Mouse (Mus musculus) stomach, postnatal 0 days (tissue): Measurements from ENCODE around the gene Wdr25. TPM values are rescaled to one million over a fixed set of nuclear protein-coding genes. Genes with fewer than 3 reads are reported as not detected.

Experiments
- ATAC-seq: fragments of 200-750 bp; cut with Nextera tagmentation; 2 replicates; pipeline ENCODE4 v1.8.0; 2017; ENCODE audit not compliant: low FRiP score, low TSS enrichment
- DNase-seq: peaks from one replicate; pipeline ENCODE4 v3.0.0-alpha.2; 2016; ENCODE audit warnings: low spot score
- H3K27ac ChIP-seq: fragments of 300-500 bp; sonication (generic); replicated peaks from 2 replicates; pipeline ENCODE4 v1.5.1; 2014; ENCODE audit warnings: mild to moderate bottlenecking, control low read depth
- H3K27me3 ChIP-seq: fragments of 300-500 bp; sonication (generic); 2 replicates; pipeline ENCODE4 v1.6.1; 2014; ENCODE audit warnings: low read length; ENCODE audit not compliant: control insufficient read depth, insufficient read depth
- H3K36me3 ChIP-seq: fragments of 300-500 bp; sonication (generic); 2 replicates; pipeline ENCODE4 v1.6.1; 2014; ENCODE audit warnings: low read length, mixed read lengths; ENCODE audit not compliant: control insufficient read depth, insufficient read depth
- H3K4me1 ChIP-seq: fragments of 300-500 bp; sonication (generic); replicated peaks from 2 replicates; pipeline ENCODE4 v1.6.1; 2014; ENCODE audit warnings: antibody characterized with exemption; ENCODE audit not compliant: control insufficient read depth, insufficient read depth
- H3K4me2 ChIP-seq: fragments of 300-500 bp; sonication (generic); replicated peaks from 2 replicates; pipeline ENCODE4 v1.6.1; 2014; ENCODE audit warnings: low read depth, mild to moderate bottlenecking, control low read depth, moderate library complexity
- H3K4me3 ChIP-seq: fragments of 300-500 bp; sonication (generic); 2 replicates; pipeline ENCODE4 v1.5.1; 2014; ENCODE audit warnings: low read depth, low read length, control low read depth
- H3K9ac ChIP-seq: fragments of 300-500 bp; sonication (generic); 2 replicates; pipeline ENCODE4 v1.6.1; 2014; ENCODE audit warnings: mild to moderate bottlenecking, low read length, control low read depth, mixed read lengths
- H3K9me3 ChIP-seq: fragments of 300-500 bp; sonication (generic); 2 replicates; pipeline ENCODE4 v1.6.1; 2016; ENCODE audit warnings: low read length; ENCODE audit not compliant: control insufficient read depth
- CTCF ChIP-seq: IDR thresholded peaks from 2 replicates; pipeline ENCODE4 v1.5.1; 2016; ENCODE audit warnings: antibody characterized with exemption, low read depth, mild to moderate bottlenecking, moderate library complexity
- EP300 ChIP-seq: optimal IDR thresholded peaks from 2 replicates; pipeline ENCODE3; 2016; ENCODE audit warnings: antibody characterized with exemption
- WGBS: fragments of 180-500 bp; shearing (Covaris S2); extraction: QIAGEN DNeasy Blood & Tissue Kit; methylation state at CpG from one replicate; pipeline ENCODE4 v1.1.7; 2014; 5-methylcytosine and 5-hydroxymethylcytosine counted together
- polyA plus RNA-seq: library from polyadenylated mRNA; unstranded; fragments of >200 nt; fragmentation: Nextera tagmentation; extraction: Ambion mirVana; gene quantifications from 2 replicates; pipeline ENCODE4 v1.2.1, GENCODE M21; 2015

The Wdr25 gene
- polyA plus RNA-seq, 1 experiment from 2014 or later: 3.9 TPM

- Histone ChIP-seq H3K27ac (no peak overlapping the region), H3K4me3 (no peak overlapping the region), H3K36me3 (no peaks in the 10 kb centered on the region), H3K9me3 (no peaks in the 10 kb centered on the region), H3K4me1 (peaks cover 3% of the 10 kb centered on the region; the same call in 1 of the 2 replicates), H3K27me3 (no peaks in the 10 kb centered on the region), H3K4me2 (peak overlapping the region; percentile 91), H3K9ac (no peak overlapping the region)
- no peak for ATAC-seq
- TF ChIP-seq EP300 (no peak), CTCF (no peak)
- WGBS: 58% methylated on average over 7 of the region's 7 CpGs
- no peak for DNase-seq
Observed at GRCm38 (mm10) chr12:109068738-109069137, 175.3 kb downstream of the Wdr25 start.

GRCm38 (mm10) chr12:109069751-109070150, 176.3 kb downstream of the Wdr25 start:
- H3K27me3 ChIP-seq: no peaks in the 10 kb centered on the region
- no peak for DNase-seq
- no peak overlapping the region for H3K4me2 ChIP-seq
- H3K9ac ChIP-seq: no peak overlapping the region
- ATAC-seq: no peak
- TF ChIP-seq EP300: no peak
- TF ChIP-seq CTCF: no peak
- H3K9me3 ChIP-seq: no peaks in the 10 kb centered on the region
- WGBS: 51% methylated on average over 2 of the region's 2 CpGs
- no peak overlapping the region for H3K27ac ChIP-seq
- peaks cover 3% of the 10 kb centered on the region; the same call in 1 of the 2 replicates for H3K4me1 ChIP-seq
- H3K4me3 ChIP-seq: no peak overlapping the region
- no peaks in the 10 kb centered on the region for H3K36me3 ChIP-seq

GRCm38 (mm10) chr12:109071248-109071647, 177.8 kb downstream of the Wdr25 start:
- no peak overlapping the region for H3K4me2 ChIP-seq
- no peaks in the 10 kb centered on the region for H3K36me3 ChIP-seq
- no peak for TF ChIP-seq CTCF
- no peak overlapping the region for H3K27ac ChIP-seq
- H3K4me3 ChIP-seq: no peak overlapping the region
- H3K27me3 ChIP-seq: no peaks in the 10 kb centered on the region
- no peak for DNase-seq
- H3K9me3 ChIP-seq: no peaks in the 10 kb centered on the region
- no peak overlapping the region for H3K9ac ChIP-seq
- no peak for ATAC-seq
- WGBS: 90% methylated on average over 13 of the region's 13 CpGs
- peaks cover 3% of the 10 kb centered on the region; the same call in 1 of the 2 replicates for H3K4me1 ChIP-seq

GRCm38 (mm10) chr12:109074106-109074505, 180.7 kb downstream of the Wdr25 start:
- Histone ChIP-seq H3K9me3 (no peaks in the 10 kb centered on the region), H3K4me1 (no peaks in the 10 kb centered on the region), H3K27ac (no peak overlapping the region), H3K4me2 (no peak overlapping the region), H3K27me3 (no peaks in the 10 kb centered on the region), H3K9ac (no peak overlapping the region), H3K36me3 (no peaks in the 10 kb centered on the region), H3K4me3 (no peak overlapping the region)
- WGBS: 72% methylated on average over 6 of the region's 6 CpGs
- ATAC-seq (no peak), DNase-seq (no peak)
- TF ChIP-seq CTCF: no peak
- no peak for TF ChIP-seq EP300

- DNase-seq (no peak), ATAC-seq (no peak)
- H3K27ac ChIP-seq: no peak overlapping the region
- WGBS: 69% methylated on average over 2 of the region's 2 CpGs
- no peaks in the 10 kb centered on the region for H3K4me1 ChIP-seq
- TF ChIP-seq CTCF (no peak), EP300 (no peak)
- H3K27me3 ChIP-seq: no peaks in the 10 kb centered on the region
- H3K9ac ChIP-seq: no peak overlapping the region
- no peaks in the 10 kb centered on the region for H3K9me3 ChIP-seq
- H3K4me3 ChIP-seq: no peak overlapping the region
- no peaks in the 10 kb centered on the region for H3K36me3 ChIP-seq
- no peak overlapping the region for H3K4me2 ChIP-seq
Observed at GRCm38 (mm10) chr12:109074777-109075285, 181.4 kb downstream of the Wdr25 start.

GRCm38 (mm10) chr12:109077036-109077435, 183.6 kb downstream of the Wdr25 start:
- no peak overlapping the region for H3K9ac ChIP-seq

More at GRCm38 (mm10) chr12:109077036-109077435, 183.6 kb downstream of the Wdr25 start:
- Histone ChIP-seq H3K27me3 (no peaks in the 10 kb centered on the region), H3K4me3 (no peak overlapping the region), H3K4me2 (no peak overlapping the region), H3K27ac (no peak overlapping the region), H3K36me3 (no peaks in the 10 kb centered on the region), H3K4me1 (no peaks in the 10 kb centered on the region), H3K9me3 (no peaks in the 10 kb centered on the region)
- no peak for DNase-seq
- TF ChIP-seq CTCF: no peak
- no peak for TF ChIP-seq EP300
- no peak for ATAC-seq
- 66% methylated on average over 6 of the region's 6 CpGs for WGBS

Other genes starting within 250 kb of the Wdr25 start
- gene Degs2, start 191.3 kb upstream of the Wdr25 start, polyA plus RNA-seq: 172 and 174 TPM in 2 replicates
- gene Yy1, start 100.7 kb upstream of the Wdr25 start, polyA plus RNA-seq: 9.6 and 9.9 TPM in 2 replicates
- gene Slc25a29, start 57.7 kb upstream of the Wdr25 start, polyA plus RNA-seq: 3.7 and 3.8 TPM in 2 replicates
- 4.3 and 5.6 TPM in 2 replicates for gene Slc25a47, start 57.6 kb upstream of the Wdr25 start, polyA plus RNA-seq
- 70.7 and 76.0 TPM in 2 replicates for gene Wars, start 543 bp downstream of the Wdr25 start, polyA plus RNA-seq
- 1.6 and 2.3 TPM in 2 replicates for gene Begain, start 174.6 kb downstream of the Wdr25 start, polyA plus RNA-seq